Mouse (Mus musculus) spleen, postnatal 14 days (tissue): ENCODE measurements around the gene 4933428G20Rik.

Experiments used
- DNase-seq, 2 experiments: peaks; one replicate each; pipeline ENCODE4 v3.0.0; 2021 to 2022; ENCODE audit warnings: low spot score in 2 of 2

Gene 4933428G20Rik

DNA sequence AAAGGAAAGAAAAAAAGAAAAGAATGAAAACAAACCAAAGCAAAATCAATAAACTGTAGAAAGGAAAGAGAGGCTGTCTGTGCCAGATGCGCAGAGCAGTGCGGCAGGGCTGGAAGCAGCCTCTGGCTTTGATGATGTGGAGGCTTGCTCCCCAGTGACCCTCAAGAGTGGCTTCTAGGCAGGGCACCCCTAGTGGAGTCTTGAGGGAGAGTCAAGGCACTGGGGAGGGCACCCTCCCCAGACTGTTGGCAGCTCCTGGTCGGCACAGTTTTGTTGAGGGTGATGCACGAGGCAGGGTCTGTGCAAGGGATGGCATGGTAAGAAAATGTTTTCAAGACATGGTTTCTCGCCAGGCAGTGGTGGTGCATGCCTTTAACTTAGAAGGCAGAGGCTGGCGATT lies 37.6 kb downstream of the 4933428G20Rik start:
- no peak for DNase-seq

DNA sequence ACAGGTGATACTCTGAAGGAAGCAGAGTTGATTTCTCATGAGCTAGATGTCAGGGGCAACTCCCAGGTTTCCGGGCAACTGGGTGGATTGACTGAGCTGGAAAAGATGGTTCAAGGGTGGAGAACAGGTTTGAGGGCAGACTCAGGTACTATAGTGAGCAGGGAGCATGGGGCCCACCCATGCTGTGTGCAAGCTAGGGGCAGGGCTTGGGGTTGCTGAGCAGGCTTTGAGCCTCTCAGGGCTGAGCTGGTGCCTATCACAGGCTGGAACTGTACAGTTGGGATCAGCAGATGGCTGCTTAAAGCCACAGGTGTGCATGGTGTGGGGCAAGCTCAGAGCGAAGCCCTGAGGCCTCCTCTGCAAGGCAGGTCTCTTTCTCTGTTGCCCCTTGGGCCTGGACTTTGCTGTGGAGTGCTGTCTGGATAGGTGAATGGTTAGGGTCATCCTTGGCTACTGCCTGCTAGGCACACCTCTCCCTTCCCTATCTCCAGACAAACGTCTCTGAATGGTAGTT lies 38.8 kb downstream of the 4933428G20Rik start:
- DNase-seq = no peak

- no peak for DNase-seq
These were observed 43.0 kb downstream of the 4933428G20Rik start for GRCm38 (mm10) chr11:97457120-97457519.

- DNase-seq = no peak
These were observed 48.5 kb downstream of the 4933428G20Rik start for GRCm38 (mm10) chr11:97451625-97452024.

- DNase-seq = no peak
These were observed 49.7 kb downstream of the 4933428G20Rik start for GRCm38 (mm10) chr11:97450305-97450922.

- no peak for DNase-seq
These were observed 50.4 kb downstream of the 4933428G20Rik start for GRCm38 (mm10) chr11:97449601-97450293.

- no peak for DNase-seq
These were observed 51.3 kb downstream of the 4933428G20Rik start for GRCm38 (mm10) chr11:97448611-97449394.

DNA sequence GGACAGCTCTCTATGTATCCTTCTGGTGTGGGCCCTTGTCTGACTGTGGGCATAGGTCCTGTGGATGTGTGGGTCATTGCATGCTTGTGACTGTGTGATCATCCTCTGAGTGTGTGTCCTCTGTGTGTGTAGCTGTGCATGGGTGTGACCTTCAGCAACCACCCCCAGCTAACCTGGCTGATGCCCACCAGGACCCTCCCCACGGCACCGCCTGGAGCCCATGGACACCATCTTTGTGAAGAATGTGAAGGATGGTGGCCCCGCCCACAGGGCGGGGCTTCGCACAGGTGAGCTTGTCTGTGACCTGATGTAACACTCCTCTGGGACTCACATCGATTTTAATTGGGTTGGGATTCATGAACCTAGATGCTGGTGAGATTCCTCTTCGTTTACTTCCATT lies 52.2 kb downstream of the 4933428G20Rik start:
- DNase-seq = no peak

GRCm38 (mm10) chr11:97445999-97446511 lies 54.1 kb downstream of the 4933428G20Rik start:
- DNase-seq = no peak

DNA sequence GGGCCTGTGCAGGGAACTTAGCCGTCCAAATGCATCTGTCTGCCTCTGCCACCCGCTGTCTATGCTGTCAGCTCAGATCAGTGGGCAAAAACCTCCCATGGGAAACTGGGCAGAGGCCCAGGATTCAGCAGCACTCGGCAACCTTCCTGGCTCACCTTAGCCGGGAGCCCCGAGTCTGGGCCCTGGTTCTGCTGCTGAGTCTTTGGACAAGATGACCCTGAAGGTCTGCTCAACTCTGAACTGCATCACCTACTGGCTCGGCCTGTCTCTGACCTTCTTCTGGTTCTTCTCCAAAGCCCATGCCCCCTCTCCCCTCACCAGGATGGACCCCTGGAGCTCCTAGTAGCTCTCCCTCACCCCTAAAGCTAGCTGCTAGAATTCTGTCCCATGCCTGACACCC lies 54.5 kb downstream of the 4933428G20Rik start:
- no peak for DNase-seq

GRCm38 (mm10) chr11:97442891-97443675 lies 57.1 kb downstream of the 4933428G20Rik start:
- no peak for DNase-seq

DNA sequence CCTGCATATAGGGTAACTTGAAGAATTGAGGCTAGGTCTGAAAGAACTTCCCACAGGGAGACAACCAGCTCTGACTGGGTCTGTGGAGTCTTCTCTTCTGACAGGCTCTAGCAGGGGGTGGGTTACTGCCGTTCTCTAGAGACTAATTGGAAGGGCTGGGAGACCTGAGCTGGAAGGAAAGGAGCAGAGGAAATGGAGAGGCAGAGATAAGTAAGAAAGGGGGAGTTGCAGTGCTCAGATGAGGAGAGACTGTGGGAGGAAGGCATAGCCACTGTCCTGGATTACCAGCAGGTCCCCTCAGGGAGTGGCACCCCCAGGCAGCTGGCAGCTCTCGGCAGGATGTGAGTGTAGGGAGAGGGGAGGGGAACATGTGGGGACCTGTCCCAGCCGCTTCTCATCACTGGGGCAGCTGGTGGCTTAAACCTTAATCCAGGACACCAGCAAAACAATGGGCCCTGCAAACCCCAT lies 58.4 kb downstream of the 4933428G20Rik start:
- no peak for DNase-seq

GRCm38 (mm10) chr11:97441036-97441657 lies 59.0 kb downstream of the 4933428G20Rik start:
- no peak for DNase-seq
